Mouse (Mus musculus): ENCODE measurements around the gene Pgp.

Gene Pgp

DNA sequence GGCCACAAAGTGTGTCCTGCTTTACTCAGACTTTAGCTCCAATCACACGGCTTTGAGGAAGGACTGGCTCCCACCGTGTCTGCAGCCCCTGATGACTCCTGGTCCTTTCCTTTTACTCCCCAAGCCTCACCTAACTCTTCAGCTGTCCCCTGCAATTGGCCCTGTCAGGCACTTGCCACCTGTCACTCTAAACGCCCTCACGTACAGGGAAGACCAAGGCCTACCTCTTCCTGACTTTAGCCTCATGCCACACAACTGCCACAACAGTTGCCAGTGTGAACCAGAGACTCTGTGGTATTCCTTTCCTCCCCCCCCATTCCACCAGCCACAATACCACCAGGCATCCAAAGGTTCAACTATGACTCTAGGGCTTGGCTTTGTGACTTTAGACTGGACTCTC is 50.3 kb downstream of the Pgp start:
- DNase-seq (ENCODE audit: low spot score in 2 of 2): no peak
